Mouse (Mus musculus) testis, adult 2 months (tissue): ENCODE results near the gene Znrf2.

Experiments
- CTCF ChIP-seq: fragments of 200-500 bp; IDR thresholded peaks from 2 replicates; pipeline ENCODE4 v1.5.1; 2012; ENCODE audit warnings: low read depth, mild to moderate bottlenecking, inconsistent platforms, low read length, moderate library complexity; ENCODE audit not compliant: control insufficient read depth, insufficient read depth, insufficient replicate concordance
- POLR2A ChIP-seq: fragments of 200-500 bp; IDR thresholded peaks from 2 replicates; pipeline ENCODE4 v1.6.1; 2012; ENCODE audit warnings: low read depth, mild to moderate bottlenecking, inconsistent platforms, low read length, moderate library complexity; ENCODE audit not compliant: control insufficient read depth

DNA sequence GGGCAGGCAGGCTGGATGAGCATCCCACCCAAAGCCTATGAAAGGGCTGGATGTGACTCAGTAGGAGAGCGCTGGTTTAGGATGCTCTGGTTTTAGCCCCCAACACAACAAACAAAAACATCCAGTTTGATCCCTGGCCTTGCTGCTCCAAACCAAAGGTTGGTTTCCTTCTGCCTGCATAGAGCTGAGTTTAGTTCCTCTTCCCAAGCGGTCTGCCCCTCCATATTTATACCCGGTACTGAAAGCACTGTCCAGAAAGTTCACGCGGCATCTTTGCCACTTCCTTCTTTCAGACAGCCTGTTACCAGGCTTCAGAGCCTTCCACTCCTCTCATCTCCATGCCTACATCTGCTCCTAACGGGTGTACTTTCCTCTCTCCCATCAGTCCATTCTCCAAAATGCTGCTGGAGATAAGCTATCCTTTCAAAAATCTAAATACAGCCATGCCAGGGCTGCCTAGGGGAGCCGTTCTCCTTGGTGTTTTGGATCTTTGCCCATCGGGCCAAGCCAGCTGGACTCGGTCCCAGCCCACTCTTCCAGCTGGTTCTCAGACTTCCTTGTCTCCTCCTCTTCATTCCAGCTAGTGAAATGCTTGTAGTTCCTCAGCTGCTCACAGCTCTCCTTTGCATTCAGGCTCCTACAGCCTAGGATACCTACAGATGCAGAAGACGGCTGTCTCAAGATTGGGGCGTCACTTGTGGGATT, 5.0 kb upstream of the Znrf2 start:
- TF ChIP-seq CTCF (no peak), POLR2A (no peak)
